Mouse (Mus musculus) WW6 (cell line): ENCODE results near the gene Mrpl10.

Experiments used
- DNase-seq: peaks from one replicate; pipeline ENCODE4 v3.0.0-alpha.2; 2013; ENCODE audit warnings: low read depth, low spot score

Gene Mrpl10

GRCm38 (mm10) chr11:97025721-97026344 is 15.5 kb upstream of the Mrpl10 start:
- DNase-seq = peak; percentile 91

GRCm38 (mm10) chr11:97029686-97030417 is 11.5 kb upstream of the Mrpl10 start, which contains the start of gene Scrn2:
TSS of gene Scrn2 (plus strand) at chr11:97029938.
- DNase-seq = no peak

- no peak for DNase-seq
Measured at GRCm38 (mm10) chr11:97030426-97030825, 10.9 kb upstream of the Mrpl10 start.

DNA sequence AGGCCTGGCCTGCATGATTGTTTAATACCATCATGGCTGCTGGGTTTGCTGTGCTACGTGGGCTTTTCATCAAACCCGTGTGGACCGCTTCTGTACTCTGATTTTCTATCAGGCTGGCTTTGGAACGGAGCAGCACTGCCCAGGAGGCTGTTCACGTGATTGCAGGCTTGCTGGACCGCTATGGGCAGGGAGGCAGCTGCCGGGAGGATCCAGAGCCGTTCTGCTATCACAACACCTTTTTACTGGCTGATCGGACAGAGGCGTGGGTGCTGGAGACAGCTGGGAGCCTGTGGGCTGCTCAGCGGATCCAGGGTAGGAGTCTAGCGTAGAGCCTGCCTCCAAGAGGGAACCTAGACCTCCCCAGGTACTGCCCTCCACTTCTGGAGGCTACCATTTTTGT is 9.4 kb upstream of the Mrpl10 start:
- DNase-seq = no peak

- DNase-seq = no peak
Measured at GRCm38 (mm10) chr11:97032499-97032898, 8.9 kb upstream of the Mrpl10 start.

DNA sequence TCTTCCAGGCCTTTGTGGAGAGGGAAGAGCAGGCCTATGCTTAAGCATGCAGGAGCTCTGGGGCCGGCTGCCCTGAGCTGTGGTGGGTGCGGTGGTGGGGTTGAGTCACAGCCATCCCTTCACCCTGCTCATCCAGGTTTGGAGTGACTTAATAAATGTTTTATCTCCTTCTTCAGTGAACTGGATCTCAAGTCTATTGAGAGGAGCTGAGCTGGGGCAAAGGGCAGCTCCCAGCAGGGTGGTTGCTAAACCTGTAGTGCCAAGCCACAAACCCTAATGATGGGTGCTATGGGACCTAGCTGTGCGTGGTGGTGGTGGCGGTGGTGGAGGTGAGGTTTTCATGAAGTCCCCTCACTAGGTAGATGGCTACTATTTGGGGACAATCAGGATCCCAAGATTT is 7.6 kb upstream of the Mrpl10 start:
- DNase-seq = no peak

DNA sequence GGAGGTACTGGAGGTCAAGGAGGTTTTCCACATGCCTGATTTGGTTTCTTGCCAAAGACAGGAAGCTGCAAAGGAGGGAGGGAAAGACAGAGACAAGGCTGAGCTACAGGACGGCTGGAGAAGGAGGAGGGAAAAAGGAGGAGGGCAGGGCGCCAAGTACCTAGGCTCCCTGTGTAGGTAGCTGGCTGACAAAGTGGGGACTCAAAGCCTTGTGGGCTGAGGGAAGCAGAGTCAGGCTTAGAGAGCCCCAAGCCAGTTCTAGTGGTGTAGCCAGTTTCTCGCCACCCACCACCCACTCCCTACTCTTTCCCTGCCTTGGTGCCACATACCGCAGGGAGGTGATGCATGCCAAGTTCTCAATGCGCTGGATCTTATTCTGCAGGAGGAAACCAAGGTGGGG is 5.2 kb upstream of the Mrpl10 start:
- DNase-seq = no peak

GRCm38 (mm10) chr11:97038881-97039280 is 2.5 kb upstream of the Mrpl10 start:
- no peak for DNase-seq

- no peak for DNase-seq
Measured at GRCm38 (mm10) chr11:97040301-97041021, 899 bp upstream of the Mrpl10 start.

GRCm38 (mm10) chr11:97044902-97045301 is 3.5 kb downstream of the Mrpl10 start:
- DNase-seq = no peak

DNA sequence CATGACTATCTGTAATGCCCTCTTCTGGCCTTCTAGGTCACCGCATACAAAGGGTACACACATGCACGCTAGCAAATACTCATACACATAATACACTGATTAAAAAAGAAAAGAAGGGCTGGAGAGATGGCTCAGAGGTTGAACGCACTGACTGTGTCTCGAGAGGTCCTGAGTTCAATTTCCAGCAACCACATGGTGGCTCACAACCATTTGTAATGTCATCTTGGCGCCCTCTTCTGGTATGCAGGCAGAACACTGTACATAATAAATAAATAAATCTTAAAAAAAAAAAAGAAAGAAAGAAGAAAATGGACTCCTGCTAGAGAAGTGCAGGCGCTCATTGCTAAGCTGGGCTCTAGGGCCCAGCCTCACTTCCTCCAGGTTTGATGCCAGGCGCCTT is 4.5 kb downstream of the Mrpl10 start:
- DNase-seq = no peak

- no peak for DNase-seq
Measured at GRCm38 (mm10) chr11:97048090-97048650, 6.8 kb downstream of the Mrpl10 start.

GRCm38 (mm10) chr11:97049492-97050085 is 8.2 kb downstream of the Mrpl10 start:
- no peak for DNase-seq

DNA sequence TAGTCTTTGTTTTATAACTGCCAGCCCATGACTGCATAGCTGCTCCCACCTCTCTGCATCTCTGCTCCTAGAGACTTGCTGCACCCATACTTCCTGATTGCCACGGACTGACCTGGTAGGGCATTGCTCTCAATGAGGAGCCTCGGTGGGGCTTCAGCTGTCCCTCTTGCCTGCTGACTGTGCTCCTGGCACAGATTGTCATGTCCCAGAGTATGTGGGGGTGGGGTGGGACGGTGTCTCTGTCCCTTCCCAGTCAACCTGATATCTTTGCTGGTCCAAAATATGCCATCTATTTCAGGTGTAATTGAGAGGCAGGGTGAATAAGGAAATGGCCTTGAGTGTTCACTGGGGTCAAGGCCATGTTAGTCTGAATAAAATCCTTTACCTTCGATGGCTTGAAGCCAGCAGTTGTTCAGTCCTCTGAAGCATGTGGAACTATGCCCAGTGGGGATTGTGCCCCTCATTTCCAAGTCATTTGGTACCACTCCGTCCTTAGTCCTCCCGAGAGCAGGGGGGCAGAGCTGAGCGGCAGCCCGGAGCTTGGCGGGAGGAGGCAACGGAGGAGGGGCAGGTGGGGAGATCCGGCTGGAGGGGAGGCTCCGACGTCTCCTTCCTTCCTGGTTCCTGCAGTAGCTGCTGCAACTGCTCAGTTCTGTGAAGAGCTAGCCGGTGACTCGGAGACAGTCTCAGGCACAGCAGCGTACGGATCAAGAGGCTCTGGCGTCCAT is 9.0 kb downstream of the Mrpl10 start, which contains the start of gene Osbpl7:
Gene Osbpl7 (plus strand): TSS at position 413 of the 728 bp plus-strand sequence.
- DNase-seq = no peak

DNA sequence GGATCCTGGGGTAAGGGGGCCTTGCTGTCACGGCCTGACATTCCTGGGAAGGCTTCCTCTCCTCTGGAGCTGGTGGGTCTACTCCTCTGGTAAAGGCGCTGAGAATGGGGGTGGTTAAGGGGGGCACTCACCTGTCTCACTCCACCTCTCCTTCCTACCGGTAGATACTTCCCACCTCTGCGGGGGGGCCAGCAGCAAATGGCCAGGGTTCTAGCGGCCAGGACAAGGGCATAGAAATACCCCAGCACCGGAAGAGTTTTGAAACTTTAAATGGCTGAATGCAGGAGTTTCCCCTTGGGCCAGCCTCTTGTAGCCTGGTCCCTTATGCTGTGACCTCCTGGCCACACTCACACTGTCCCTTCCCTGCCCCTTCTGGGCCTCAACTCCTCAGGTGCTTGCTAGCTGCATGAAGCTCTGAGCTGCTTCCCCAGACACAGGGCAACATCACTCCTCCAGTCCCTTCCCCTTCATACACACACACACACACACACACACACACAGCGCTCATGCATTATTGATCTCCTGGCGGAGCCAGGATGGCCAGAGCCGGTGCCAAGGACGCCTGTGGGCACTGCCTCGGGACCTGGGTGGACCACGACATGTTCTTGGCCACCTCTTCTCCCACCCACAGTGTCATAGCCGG is 9.7 kb downstream of the Mrpl10 start:
- DNase-seq = no peak

DNA sequence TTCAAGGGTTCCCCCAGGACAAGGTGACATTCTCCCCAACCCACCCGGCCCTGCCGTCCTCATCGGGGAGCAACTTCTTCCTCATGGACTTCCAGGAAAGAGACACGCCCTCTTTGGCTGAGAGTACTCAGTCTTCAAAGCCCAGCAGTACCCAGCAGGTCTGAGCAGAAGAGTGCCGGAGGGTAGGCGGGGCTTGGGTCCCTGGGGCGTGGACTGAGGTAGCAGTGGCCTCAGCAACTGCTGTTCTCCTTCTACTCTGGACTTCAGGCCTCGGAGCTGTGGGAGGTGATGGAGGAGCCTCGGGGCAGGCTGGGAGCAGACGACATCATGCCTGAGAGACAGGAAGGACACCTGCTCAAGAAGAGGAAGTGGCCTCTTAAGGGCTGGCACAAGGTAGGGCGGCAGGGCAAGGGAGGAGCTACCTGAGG is 10.9 kb downstream of the Mrpl10 start:
- DNase-seq = no peak

GRCm38 (mm10) chr11:97063274-97063920 is 22.0 kb downstream of the Mrpl10 start:
- DNase-seq = no peak

DNA sequence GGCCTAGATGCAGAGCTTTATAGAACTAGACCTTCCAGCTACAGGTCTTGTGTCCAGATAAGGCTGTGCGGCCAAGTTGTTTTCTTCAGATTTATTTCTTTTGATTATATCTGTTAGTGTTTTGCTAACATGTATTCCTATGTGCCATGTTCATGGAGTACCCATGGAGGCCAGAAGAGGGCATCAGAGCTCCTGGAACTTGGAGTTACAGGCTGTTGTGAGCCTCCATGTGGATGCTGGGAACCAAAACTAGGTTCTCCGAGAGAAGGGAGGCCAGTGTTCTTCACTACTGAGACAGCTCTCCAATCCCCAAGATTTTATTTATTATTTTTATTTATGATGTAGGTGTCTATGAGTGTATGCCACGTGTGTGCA is 22.5 kb downstream of the Mrpl10 start:
- DNase-seq = no peak

GRCm38 (mm10) chr11:97065538-97066295 is 24.4 kb downstream of the Mrpl10 start:
- no peak for DNase-seq
